Mouse (Mus musculus): ENCODE measurements around the gene Pigq.

DNA sequence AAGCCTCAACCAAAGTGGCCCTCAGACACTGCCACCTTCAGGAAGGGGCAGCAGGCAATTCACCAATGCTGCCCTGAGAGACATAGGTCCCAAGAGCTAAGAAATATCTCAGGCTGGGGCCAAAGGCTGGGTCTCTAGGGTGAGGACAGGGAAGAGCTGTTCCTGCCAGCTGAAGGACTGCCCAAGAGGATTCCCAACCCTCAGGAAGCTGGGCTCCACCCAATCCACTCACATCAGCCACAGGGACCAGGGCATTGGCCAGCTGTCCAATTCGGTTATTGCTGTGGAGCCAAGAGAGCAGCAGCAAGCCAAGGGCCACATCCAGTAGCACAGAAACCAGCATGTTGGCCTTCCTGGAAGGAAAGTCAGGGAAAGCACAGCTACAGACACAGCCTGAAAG lies 10.2 kb downstream of the Pigq start:
- TF ChIP-seq EP300 (IDR thresholded peaks at IDR 0.05; ENCODE audit: low read depth) (no peak), CTCF (IDR thresholded peaks at IDR 0.05; ENCODE audit: low read depth) (no peak)
